Mouse (Mus musculus) left cerebral cortex, adult 18-20 months (tissue): Measurements from ENCODE around the gene Tmem267. TPM values are rescaled to one million over a fixed set of nuclear protein-coding genes. Genes with fewer than 3 reads are reported as not detected.
"Not testable (repeated sequence)": the region's sequence is repeated elsewhere in the genome, so short reads cannot be mapped to it uniquely, and the experiment has no call there.

ENCODE experiments used
- DNase-seq, 2 experiments: peaks; one replicate each; pipeline ENCODE4 v3.0.0; 2021 to 2022; ENCODE audit warnings: low spot score in 2 of 2, mixed read lengths in 1 of 2
- long read RNA-seq, 2 experiments: library from polyadenylated mRNA; stranded (forward); transcript quantifications; one replicate each; pipeline ENCODE4 v2.0.0; 2021
- total RNA-seq, 2 experiments: library from RNA; stranded (reverse); gene quantifications; 2 replicates each; pipeline ENCODE4 v1.2.3; 2021

Tmem267 gene
- 10 to 100 TPM; 24.4 to 28.4 TPM for total RNA-seq
- long read RNA-seq, experiment 1, partial matches to known transcripts = 0 of 5 reads
- long read RNA-seq, experiment 1, other reads (novel, unspliced or antisense) = 3 of 5 reads
- long read RNA-seq, experiment 2, partial matches to known transcripts = 0 of 11 reads
- long read RNA-seq, experiment 2, other reads (novel, unspliced or antisense) = 7 of 11 reads

GRCm38 (mm10) chr13:119487880-119488580 is at the start of gene Tmem267, which contains the start of gene 3110070M22Rik:
Gene Tmem267, plus strand, starts transcription at chr13:119488039.
Gene 3110070M22Rik, minus strand, starts transcription at chr13:119488383.
- DNase-seq = peak; percentile 81 to 95

- no peak for DNase-seq
Observed at GRCm38 (mm10) chr13:119442244-119442643, 45.6 kb upstream of the Tmem267 start.

DNA sequence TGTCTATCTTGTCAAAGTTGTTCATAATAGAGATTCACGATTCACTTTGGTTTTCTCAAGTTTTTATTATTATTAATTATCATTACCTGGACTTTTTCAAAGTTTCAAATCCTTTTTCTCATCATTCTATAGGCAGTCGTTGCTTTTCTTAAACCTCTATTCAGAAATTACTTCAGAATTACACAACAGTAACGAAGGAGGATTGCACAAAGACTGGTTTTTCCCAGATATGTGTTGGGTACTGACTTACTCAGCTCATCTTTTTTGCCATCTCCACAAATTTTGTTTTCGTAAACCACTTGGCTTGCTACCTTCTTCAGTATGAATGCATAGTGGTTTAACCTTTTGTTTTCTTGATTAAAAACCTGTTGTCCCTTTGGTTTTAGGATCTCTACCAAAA is 34.3 kb upstream of the Tmem267 start:
- DNase-seq = no peak

DNA sequence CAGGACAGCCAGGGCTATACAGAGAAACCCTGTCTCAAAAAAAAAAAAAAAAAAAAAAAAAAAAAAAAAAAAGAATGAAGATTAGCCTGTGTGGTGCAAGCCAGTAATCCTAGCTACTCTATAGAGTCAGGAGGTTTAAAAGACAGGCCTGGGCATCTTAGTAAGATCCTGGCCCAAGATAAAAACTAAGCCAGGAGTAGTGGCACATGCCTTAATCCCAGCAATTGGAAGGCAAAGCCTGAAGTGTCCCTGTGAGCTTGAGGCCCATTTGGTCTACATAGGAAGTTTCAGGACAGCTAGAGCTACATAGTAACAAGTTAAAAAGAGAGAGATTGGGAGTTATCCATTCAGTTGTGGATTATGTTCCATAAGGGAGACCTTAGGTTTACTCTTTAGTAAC is 32.8 kb upstream of the Tmem267 start:
- no peak for DNase-seq

- no peak for DNase-seq
Observed at GRCm38 (mm10) chr13:119456342-119456741, 31.5 kb upstream of the Tmem267 start.

DNA sequence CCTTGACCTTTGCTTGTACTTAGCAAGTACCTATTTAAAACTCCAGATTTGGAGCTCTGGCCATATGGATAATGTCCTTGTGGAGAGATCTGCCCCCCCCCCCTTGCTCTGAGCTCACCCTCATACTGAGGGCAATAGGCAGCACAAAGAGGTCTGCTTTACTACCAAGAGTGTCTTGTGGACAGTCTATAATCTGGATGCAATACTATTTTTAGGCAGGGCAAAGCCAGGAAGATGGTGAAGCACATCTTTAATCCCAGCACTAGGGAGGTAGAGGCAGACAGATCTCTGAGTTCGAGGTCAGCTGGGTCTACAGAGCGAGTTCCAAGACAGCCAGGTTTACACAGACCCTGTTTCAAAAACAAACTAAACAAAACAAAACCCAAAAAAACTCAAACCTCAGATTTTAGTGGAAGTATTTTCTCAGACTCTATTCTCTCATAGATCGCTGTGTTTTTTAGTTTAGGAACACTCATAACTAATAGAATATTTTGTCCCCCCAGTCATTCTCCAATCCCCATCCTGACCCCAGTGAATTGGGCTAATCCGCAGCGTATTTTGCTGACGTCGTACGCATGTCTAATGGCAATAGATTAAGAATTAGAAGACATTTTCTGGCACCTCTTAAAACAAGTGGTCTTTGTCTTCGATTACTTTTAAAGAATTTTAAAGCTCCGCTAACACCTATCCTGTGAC is 25.8 kb upstream of the Tmem267 start:
- DNase-seq = no peak

DNA sequence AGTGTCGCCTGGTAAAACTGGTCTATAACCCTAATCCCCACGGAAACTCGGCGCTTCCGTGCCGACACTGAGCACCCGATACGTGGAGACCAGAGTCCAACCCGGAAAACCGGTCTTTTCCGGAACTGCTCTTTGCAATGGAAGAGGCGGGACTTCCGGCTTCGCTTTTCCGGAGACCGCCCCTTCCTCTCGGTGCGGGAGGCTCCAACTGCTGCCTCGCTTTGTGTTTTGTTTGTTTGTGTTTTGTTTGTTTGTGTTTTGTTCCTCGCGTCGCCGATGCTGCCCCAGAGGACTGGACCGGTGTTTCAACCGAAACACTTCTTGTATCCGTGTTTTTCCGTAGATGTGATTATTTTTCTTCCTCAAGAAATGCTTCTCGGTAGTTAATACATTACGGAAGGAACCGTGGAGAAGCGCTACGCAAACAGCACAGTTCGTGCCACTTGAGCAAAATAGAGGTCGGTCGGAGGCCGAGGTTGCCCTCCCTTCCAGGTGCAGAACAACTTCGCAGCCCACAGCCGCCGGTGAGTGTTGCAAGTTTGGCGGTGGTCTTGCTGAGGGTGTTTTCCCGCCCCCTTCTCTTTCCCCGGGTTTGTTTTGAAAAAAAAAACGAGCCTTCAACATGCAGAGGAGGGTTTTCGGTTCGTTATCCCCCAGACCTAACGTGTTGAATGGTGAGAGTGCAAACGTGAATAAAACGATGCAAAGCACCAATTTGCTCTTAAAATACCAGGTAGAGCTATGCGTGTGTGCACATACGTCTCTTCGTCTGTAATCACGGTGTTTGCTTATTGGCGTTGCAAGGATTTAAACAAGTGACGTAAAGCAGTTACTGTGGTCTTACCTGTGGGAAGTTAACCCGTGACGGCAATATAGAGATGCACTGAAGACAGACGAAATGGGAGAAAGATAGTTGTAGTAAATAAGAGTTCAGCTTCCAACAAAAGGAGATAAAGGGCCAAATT is 25.0 kb upstream of the Tmem267 start, which contains the start of gene 4833420G17Rik:
4833420G17Rik (plus strand) TSS at position 173 of the 965 bp plus-strand sequence.
- DNase-seq = peak; percentile 86 to 90

DNA sequence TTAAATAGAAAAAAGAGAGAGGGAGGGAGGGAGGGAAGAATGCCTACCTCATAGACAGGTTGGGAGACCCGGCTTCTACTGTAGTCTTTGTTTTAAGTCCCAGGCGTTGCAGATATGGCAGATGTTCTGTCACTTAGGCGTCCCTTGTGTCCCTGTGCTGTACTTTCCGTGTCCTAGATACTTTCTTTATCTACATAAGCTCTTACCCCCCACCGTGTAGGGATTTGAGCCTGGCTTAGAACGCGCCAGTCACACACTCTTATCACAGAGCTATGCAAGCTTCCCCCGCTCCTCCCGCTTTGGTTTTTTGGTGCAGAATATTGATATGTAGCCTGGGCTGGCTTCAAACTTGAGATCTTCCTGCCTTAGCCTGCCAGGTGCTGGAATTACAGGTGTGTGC is 11.2 kb upstream of the Tmem267 start:
- no peak for DNase-seq

DNA sequence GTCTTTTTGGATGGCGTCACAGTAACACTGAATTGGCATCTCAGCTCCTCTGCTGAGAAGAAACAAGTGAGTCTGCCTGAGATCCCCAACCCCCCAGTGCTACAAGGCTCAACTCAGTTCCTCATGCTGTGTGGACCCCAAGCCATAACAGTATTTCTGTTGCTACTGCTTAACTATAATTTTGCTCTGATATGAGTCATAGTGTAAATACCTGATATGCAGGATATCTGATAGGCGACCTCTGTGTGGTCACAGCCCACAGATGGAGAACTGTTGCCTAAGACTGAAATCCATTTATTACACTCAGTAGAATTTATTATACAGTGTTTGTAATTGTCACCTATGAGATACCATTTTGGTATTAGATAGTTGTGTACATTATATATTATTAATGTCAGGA is 10.1 kb upstream of the Tmem267 start:
- no peak for DNase-seq

DNA sequence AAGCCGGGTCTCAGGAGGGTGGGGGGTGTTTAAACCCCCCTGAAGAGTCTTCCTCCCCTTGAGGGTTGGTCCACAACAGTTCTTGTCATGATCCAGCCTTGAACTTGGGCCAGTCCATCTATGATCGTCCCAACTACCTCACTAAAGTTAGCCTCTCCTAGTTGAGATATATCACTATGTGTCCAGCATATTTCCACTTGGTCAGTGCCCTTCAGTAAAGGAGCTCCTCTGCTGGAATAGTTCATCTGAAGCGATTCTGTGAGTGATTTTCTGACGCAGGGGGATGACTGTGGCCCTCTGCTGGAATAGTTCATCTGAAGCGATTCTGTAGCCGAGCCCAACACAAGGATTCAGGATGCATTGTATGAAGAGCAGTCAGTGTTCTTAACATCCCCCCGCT is 485 bp upstream of the Tmem267 start:
- DNase-seq = no peak

DNA sequence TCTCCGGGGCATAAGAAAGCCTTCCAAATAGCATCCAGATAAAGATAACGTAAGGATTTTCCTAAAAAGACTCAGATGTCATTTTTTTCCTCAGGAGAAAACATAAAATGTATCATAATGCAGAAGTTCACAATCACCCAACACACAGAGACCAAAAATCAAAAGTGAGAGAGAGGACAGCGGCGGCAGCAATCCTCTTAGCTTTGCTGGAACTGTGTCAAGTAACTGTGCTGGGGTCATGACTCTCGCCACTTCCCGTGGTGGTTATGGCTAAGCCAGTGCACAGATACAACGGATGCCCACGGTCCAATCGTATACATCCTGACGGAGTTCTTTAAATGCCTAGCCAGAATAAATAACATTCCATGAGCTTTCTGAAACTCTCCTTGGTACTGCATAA is 4.2 kb downstream of the Tmem267 start:
- not testable (repeated sequence) for DNase-seq

DNA sequence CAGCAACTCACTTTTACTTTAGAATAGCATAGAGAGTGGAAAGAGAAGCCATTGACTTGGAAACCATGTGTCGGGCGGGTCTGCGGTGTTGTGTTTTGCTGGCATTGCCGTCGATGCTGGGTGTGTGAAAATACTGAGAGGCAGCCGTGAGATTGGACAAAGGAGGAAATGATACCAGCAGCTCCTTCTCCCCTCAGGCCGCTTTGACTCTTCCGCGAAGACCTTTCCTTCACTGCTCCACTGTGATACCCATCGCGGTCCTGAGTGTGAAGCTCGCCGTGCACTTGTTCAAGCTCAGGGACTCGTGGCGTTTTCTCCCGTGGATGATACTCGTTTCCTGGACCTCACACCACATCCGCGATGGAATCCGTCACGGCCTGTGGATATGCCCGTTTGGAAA is 7.1 kb downstream of the Tmem267 start:
- DNase-seq = not testable (repeated sequence)

DNA sequence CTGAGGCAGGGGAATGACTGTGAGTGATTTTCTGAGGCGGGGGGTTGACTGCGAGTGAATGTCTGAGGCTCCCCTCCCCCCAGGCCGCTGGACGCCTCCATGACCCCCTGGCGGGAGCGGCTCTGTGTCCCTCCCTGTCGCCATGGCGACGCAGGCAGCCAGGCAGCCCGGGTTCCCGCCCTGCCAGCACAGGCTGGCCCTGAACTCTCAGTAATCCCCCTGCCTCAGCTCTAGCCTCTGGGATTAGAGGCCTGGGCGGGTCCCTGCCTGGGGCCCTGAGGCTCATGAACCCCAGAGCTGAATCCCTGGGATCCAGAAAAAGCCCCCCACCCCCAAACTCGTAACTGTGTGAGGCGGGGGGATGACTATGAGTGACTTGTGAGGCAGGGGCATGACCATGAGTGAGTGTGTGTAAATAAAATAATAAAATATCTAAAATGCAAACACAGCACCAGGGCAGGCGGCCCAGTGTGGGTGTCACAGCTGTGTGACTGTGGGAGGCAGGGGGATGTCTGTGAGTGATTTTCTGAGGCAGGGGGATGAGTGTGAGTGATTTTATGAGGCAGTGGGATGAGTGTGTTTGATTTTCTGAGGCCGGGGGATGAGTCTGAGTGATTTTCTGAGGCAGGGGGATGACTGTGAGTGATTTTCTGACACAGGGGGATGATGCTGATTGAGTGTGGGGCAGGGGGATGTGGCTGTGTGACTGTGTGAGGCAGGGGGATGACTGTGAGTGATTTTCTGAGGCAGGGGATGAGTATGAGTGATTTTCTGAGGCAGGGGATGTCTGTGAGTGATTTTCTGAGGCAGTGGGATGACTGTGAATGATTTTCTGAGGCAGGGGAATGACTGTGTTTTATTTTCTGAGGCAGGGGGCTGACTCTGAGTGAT is 108.7 kb downstream of the Tmem267 start:
- DNase-seq = peak in 1 of 2 experiments; percentile 37

DNA sequence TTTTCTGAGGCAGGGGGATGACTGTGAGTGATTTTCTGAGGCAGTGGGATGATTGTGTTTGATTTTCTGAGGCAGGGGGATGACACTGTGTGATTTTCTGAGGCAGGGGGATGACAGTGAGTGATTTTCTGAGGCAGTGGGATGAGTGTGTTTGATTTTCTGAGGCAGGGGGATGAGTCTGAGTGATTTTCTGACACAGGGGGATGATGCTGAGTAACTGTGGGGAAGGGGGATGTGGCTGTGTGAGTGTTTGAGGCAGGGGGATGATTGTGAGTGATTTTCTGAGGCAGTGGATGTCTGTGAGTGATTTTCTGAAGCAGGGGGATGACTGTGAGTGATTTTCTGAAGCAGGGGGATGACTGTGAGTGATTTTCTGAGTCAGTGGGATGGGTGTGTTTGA is 110.6 kb downstream of the Tmem267 start:
- DNase-seq = not testable (repeated sequence)

GRCm38 (mm10) chr13:119599066-119599465 is 111.2 kb downstream of the Tmem267 start:
- DNase-seq = peak in 1 of 2 experiments; percentile 16

DNA sequence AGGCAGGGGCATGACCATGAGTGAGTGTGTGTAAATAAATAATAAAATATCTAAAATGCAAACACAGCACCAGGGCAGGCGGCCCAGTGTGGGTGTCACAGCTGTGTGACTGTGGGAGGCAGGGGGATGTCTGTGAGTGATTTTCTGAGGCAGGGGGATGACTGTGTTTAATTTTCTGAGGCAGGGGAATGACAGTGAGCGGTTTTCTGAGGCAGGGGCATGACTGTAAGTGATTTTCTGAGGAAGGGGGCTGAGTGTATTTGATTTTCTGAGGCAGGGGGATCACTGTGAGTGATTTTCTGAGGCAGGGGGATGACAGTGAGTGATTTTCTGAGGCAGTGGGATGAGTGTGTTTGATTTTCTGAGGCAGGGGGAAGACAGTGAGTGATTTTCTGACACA is 111.7 kb downstream of the Tmem267 start:
- not testable (repeated sequence) for DNase-seq

- peak; percentile 19 to 33 for DNase-seq
Observed at GRCm38 (mm10) chr13:119600166-119600565, 112.3 kb downstream of the Tmem267 start.

- peak; percentile 31 to 57 for DNase-seq
Observed at GRCm38 (mm10) chr13:119602688-119603331, 115.0 kb downstream of the Tmem267 start.

DNA sequence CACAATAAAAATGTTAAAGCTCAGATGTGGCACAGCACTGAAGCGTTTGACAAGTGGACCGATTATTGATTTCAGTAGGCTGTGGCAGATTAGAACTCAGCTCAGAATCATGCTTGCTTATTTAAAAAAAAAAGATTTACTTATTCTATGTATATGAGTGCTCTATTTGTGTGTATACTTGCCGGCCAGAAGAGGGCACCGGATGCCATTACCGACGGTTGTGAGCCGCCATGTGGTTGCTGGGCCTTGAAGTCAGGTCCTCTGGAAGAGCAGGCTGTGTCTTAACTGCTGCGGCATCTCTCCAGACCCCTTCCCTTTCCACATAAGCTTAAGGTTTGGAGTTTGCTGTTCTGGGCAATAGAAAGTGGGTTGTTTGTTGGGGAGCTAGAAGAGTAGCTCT is 116.1 kb downstream of the Tmem267 start:
- not testable (repeated sequence) for DNase-seq
